Mouse (Mus musculus) gastrocnemius, postnatal 36 days (tissue): ENCODE results near the gene Klhl25. TPM values are rescaled to one million over a fixed set of nuclear protein-coding genes. Genes with fewer than 3 reads are reported as not detected.
"Not testable (repeated sequence)": the region's sequence is repeated elsewhere in the genome, so short reads cannot be mapped to it uniquely, and the experiment has no call there.

ENCODE experiments used
- DNase-seq, 2 experiments: peaks; one replicate each; pipeline ENCODE4 v3.0.0; 2022
- intact Hi-C: fragments of 180-260 bp; cut with DNase I; formaldehyde crosslinking; loops from one replicate; pipeline ENCODE4 v1.15.1; 2025
- total RNA-seq, 2 experiments: library from RNA; stranded (reverse); gene quantifications; 2 replicates each; pipeline ENCODE4 v1.2.3; 2021

The Klhl25 gene
- total RNA-seq, 2 experiments from 2014 or later, result 3.3 to 3.4 TPM

- no peak for DNase-seq
- intact Hi-C loops, result no loop called here
Measured at GRCm38 (mm10) chr7:75917662-75918061, 69.6 kb downstream of the Klhl25 start.

- DNase-seq, intact Hi-C loops: not testable (repeated sequence)
Measured at GRCm38 (mm10) chr7:75919745-75920144, 71.6 kb downstream of the Klhl25 start.
